Mouse (Mus musculus): Measurements from ENCODE around the gene Capn13. TPM values are rescaled to one million over a fixed set of nuclear protein-coding genes. Genes with fewer than 3 reads are reported as not detected.
"Not testable (repeated sequence)": the region's sequence is repeated elsewhere in the genome, so short reads cannot be mapped to it uniquely, and the experiment has no call there.

Gene Capn13
- polyA plus RNA-seq, 1 experiment from 2014 or later, result 0.11 TPM

GRCm38 (mm10) chr17:73300147-73300880, 100.4 kb downstream of the Capn13 start:
- H3K4me1 ChIP-seq (ENCODE audit: control insufficient read depth, insufficient read depth, low read depth, low read length), result peaks cover 2% of the 10 kb centered on the region; the same call in 1 of the 2 replicates
- H3K27ac ChIP-seq (ENCODE audit: low read depth, low read length), result no peak overlapping the region
- no peak overlapping the region for H3K4me3 ChIP-seq (ENCODE audit: low read length)
- WGBS, result 67% methylated on average over 7 of the region's 7 CpGs
- no peak overlapping the region for H3K9ac ChIP-seq (ENCODE audit: low read depth, low read length)
- H3K36me3 ChIP-seq (ENCODE audit: control insufficient read depth, insufficient read depth, low read length), result no peaks in the 10 kb centered on the region
- peaks cover 2% of the 10 kb centered on the region; the same call in 1 of the 2 replicates for H3K27me3 ChIP-seq (replicated peaks; ENCODE audit: control insufficient read depth, insufficient read depth, low read length)
- ATAC-seq, result no peak
- no peak overlapping the region for H3K4me2 ChIP-seq (ENCODE audit: low read length)
- H3K9me3 ChIP-seq (ENCODE audit: control insufficient read depth, low read length), result no peaks in the 10 kb centered on the region

DNA sequence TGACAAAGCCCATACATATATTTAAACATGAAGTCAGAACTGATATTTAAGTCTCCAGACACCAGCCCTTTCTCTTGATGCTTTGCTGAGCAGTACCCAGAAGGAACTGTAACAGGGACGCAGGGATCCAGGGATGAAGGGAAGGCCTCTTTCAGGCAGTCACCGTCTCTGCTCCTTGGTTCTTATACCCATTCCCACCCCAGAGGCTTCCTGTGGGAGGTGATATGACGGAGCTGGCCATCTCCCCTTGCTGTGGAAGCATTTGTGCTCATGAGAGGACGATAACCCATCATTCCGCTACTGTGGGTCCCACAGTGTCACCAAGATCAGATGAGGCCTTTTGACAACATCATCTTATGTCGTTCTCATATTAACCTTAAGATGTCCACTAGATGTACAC, 101.7 kb downstream of the Capn13 start:
- H3K4me3 ChIP-seq (ENCODE audit: low read length), result no peak overlapping the region
- H3K27me3 ChIP-seq (replicated peaks; ENCODE audit: control insufficient read depth, insufficient read depth, low read length), result peaks cover 2% of the 10 kb centered on the region; the same call in 1 of the 2 replicates
- WGBS, result 88% methylated on average over 6 of the region's 6 CpGs
- H3K4me2 ChIP-seq (ENCODE audit: low read length), result no peak overlapping the region
- no peak overlapping the region for H3K9ac ChIP-seq (ENCODE audit: low read depth, low read length)
- H3K27ac ChIP-seq (ENCODE audit: low read depth, low read length), result no peak overlapping the region
- no peaks in the 10 kb centered on the region for H3K36me3 ChIP-seq (ENCODE audit: control insufficient read depth, insufficient read depth, low read length)
- H3K4me1 ChIP-seq (ENCODE audit: control insufficient read depth, insufficient read depth, low read depth, low read length), result peaks cover 2% of the 10 kb centered on the region; the same call in 1 of the 2 replicates
- ATAC-seq, result no peak
- no peaks in the 10 kb centered on the region for H3K9me3 ChIP-seq (ENCODE audit: control insufficient read depth, low read length)

- ATAC-seq, result peak; percentile 84
- Histone ChIP-seq H3K36me3 (ENCODE audit: control insufficient read depth, insufficient read depth, low read length) (no peaks in the 10 kb centered on the region), H3K27me3 (replicated peaks; ENCODE audit: control insufficient read depth, insufficient read depth, low read length) (no peaks in the 10 kb centered on the region; the same call in 1 of the 2 replicates), H3K4me3 (ENCODE audit: low read length) (no peak overlapping the region), H3K4me1 (ENCODE audit: control insufficient read depth, insufficient read depth, low read depth, low read length) (no peaks in the 10 kb centered on the region), H3K9ac (ENCODE audit: low read depth, low read length) (no peak overlapping the region), H3K27ac (ENCODE audit: low read depth, low read length) (no peak overlapping the region), H3K9me3 (ENCODE audit: control insufficient read depth, low read length) (no peaks in the 10 kb centered on the region), H3K4me2 (ENCODE audit: low read length) (no peak overlapping the region)
- WGBS, result 44% methylated on average over 4 of the region's 4 CpGs
Measured at GRCm38 (mm10) chr17:73296855-73297254, 103.8 kb downstream of the Capn13 start.

DNA sequence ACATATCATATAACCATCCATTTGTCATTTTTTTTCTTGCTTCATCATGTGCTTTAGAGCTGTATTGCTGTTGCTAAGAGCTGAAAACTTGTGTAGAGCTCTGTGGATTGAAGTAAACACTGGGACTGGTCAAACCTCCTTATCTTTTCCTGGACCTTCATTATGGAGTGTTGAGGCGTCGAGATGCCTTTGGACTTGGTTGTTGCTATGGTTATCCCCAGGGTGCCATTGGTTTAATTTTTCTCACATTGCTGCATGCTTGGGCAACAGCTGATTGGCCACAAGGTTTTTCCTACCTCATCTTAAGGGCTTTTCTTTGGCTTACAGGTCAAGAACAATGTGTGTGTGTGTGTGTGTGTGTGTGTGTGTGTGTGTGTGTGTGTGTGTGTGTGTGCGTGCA, 107.4 kb downstream of the Capn13 start:
- ATAC-seq, result no peak
- 62% methylated on average over 3 of the region's 3 CpGs for WGBS

GRCm38 (mm10) chr17:73284301-73284700, 116.4 kb downstream of the Capn13 start:
- H3K27me3 ChIP-seq (replicated peaks; ENCODE audit: control insufficient read depth, insufficient read depth, low read length), result no peaks in the 10 kb centered on the region
- no peak overlapping the region for H3K9ac ChIP-seq (ENCODE audit: low read depth, low read length)
- no peaks in the 10 kb centered on the region for H3K4me1 ChIP-seq (ENCODE audit: control insufficient read depth, insufficient read depth, low read depth, low read length)
- no peaks in the 10 kb centered on the region for H3K9me3 ChIP-seq (ENCODE audit: control insufficient read depth, low read length)
- H3K27ac ChIP-seq (ENCODE audit: low read depth, low read length), result no peak overlapping the region
- no peak overlapping the region for H3K4me3 ChIP-seq (ENCODE audit: low read length)
- no peak overlapping the region for H3K4me2 ChIP-seq (ENCODE audit: low read length)
- 56% methylated on average over 2 of the region's 2 CpGs for WGBS
- no peak for ATAC-seq
- no peaks in the 10 kb centered on the region for H3K36me3 ChIP-seq (ENCODE audit: control insufficient read depth, insufficient read depth, low read length)

More for the DNA sequence above, 107.4 kb downstream of the Capn13 start:
- Histone ChIP-seq H3K27ac (ENCODE audit: low read depth, low read length) (no peak overlapping the region), H3K9ac (ENCODE audit: low read depth, low read length) (no peak overlapping the region), H3K4me1 (ENCODE audit: control insufficient read depth, insufficient read depth, low read depth, low read length) (no peaks in the 10 kb centered on the region), H3K36me3 (ENCODE audit: control insufficient read depth, insufficient read depth, low read length) (no peaks in the 10 kb centered on the region), H3K27me3 (replicated peaks; ENCODE audit: control insufficient read depth, insufficient read depth, low read length) (no peaks in the 10 kb centered on the region), H3K4me2 (ENCODE audit: low read length) (no peak overlapping the region), H3K4me3 (ENCODE audit: low read length) (no peak overlapping the region), H3K9me3 (ENCODE audit: control insufficient read depth, low read length) (no peaks in the 10 kb centered on the region)

GRCm38 (mm10) chr17:73282702-73283101, 118.0 kb downstream of the Capn13 start:
- not testable (repeated sequence) for H3K9ac ChIP-seq (ENCODE audit: low read depth, low read length); H3K27me3 ChIP-seq (replicated peaks; ENCODE audit: control insufficient read depth, insufficient read depth, low read length); ATAC-seq; H3K9me3 ChIP-seq (ENCODE audit: control insufficient read depth, low read length); H3K4me1 ChIP-seq (ENCODE audit: control insufficient read depth, insufficient read depth, low read depth, low read length); H3K27ac ChIP-seq (ENCODE audit: low read depth, low read length); H3K4me2 ChIP-seq (ENCODE audit: low read length); H3K36me3 ChIP-seq (ENCODE audit: control insufficient read depth, insufficient read depth, low read length); H3K4me3 ChIP-seq (ENCODE audit: low read length)
- 50% methylated on average over 6 of the region's 6 CpGs for WGBS

GRCm38 (mm10) chr17:73277770-73278169, 122.9 kb downstream of the Capn13 start:
- H3K9ac ChIP-seq (ENCODE audit: low read depth, low read length), result no peak overlapping the region
- H3K27ac ChIP-seq (ENCODE audit: low read depth, low read length), result no peak overlapping the region
- H3K4me2 ChIP-seq (ENCODE audit: low read length), result no peak overlapping the region
- H3K9me3 ChIP-seq (ENCODE audit: control insufficient read depth, low read length), result no peaks in the 10 kb centered on the region
- no peaks in the 10 kb centered on the region for H3K36me3 ChIP-seq (ENCODE audit: control insufficient read depth, insufficient read depth, low read length)
- H3K4me1 ChIP-seq (ENCODE audit: control insufficient read depth, insufficient read depth, low read depth, low read length), result no peaks in the 10 kb centered on the region
- 98% methylated on average over 4 of the region's 4 CpGs for WGBS
- H3K27me3 ChIP-seq (replicated peaks; ENCODE audit: control insufficient read depth, insufficient read depth, low read length), result no peaks in the 10 kb centered on the region
- ATAC-seq, result no peak
- no peak overlapping the region for H3K4me3 ChIP-seq (ENCODE audit: low read length)

DNA sequence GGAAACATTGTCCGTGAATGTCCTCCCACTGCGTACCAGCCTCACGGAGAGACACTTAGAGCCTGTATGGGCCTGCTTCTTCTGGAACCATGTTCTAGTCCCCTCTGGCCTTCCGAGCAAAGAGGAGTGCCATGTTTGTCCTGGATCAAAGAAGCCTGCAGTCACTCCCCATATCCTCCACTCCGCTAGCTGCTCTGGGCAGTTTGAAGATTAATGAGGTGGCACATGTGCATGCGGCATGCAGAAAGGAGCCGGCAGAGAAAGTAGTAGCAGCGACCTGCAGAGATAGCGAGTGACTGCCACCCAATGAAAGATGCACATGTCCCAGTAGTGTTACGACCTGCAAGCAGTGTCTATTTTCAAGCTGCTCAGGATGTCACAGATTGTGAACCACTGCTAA, 125.6 kb downstream of the Capn13 start:
- Histone ChIP-seq H3K27me3 (replicated peaks; ENCODE audit: control insufficient read depth, insufficient read depth, low read length) (no peaks in the 10 kb centered on the region), H3K4me2 (ENCODE audit: low read length) (no peak overlapping the region), H3K9ac (ENCODE audit: low read depth, low read length) (no peak overlapping the region), H3K4me3 (ENCODE audit: low read length) (no peak overlapping the region), H3K9me3 (ENCODE audit: control insufficient read depth, low read length) (no peaks in the 10 kb centered on the region), H3K4me1 (ENCODE audit: control insufficient read depth, insufficient read depth, low read depth, low read length) (peaks cover 7% of the 10 kb centered on the region), H3K27ac (ENCODE audit: low read depth, low read length) (no peak overlapping the region), H3K36me3 (ENCODE audit: control insufficient read depth, insufficient read depth, low read length) (no peaks in the 10 kb centered on the region)
- WGBS, result 76% methylated on average over 10 of the region's 10 CpGs
- no peak for ATAC-seq

- no peak overlapping the region for H3K4me3 ChIP-seq (ENCODE audit: low read length)
- ATAC-seq, result no peak
Measured at GRCm38 (mm10) chr17:73273809-73274208, 126.9 kb downstream of the Capn13 start.

More at GRCm38 (mm10) chr17:73273809-73274208, 126.9 kb downstream of the Capn13 start:
- no peaks in the 10 kb centered on the region for H3K9me3 ChIP-seq (ENCODE audit: control insufficient read depth, low read length)
- H3K4me2 ChIP-seq (ENCODE audit: low read length), result no peak overlapping the region
- H3K36me3 ChIP-seq (ENCODE audit: control insufficient read depth, insufficient read depth, low read length), result no peaks in the 10 kb centered on the region
- no peak overlapping the region for H3K27ac ChIP-seq (ENCODE audit: low read depth, low read length)
- no peaks in the 10 kb centered on the region for H3K27me3 ChIP-seq (replicated peaks; ENCODE audit: control insufficient read depth, insufficient read depth, low read length)
- H3K9ac ChIP-seq (ENCODE audit: low read depth, low read length), result no peak overlapping the region
- peaks cover 7% of the 10 kb centered on the region for H3K4me1 ChIP-seq (ENCODE audit: control insufficient read depth, insufficient read depth, low read depth, low read length)
- WGBS, result 80% methylated on average over 7 of the region's 7 CpGs
